Comparison of ENCODE assay signal across 15 mouse cellular contexts in the genomic region with DNA sequence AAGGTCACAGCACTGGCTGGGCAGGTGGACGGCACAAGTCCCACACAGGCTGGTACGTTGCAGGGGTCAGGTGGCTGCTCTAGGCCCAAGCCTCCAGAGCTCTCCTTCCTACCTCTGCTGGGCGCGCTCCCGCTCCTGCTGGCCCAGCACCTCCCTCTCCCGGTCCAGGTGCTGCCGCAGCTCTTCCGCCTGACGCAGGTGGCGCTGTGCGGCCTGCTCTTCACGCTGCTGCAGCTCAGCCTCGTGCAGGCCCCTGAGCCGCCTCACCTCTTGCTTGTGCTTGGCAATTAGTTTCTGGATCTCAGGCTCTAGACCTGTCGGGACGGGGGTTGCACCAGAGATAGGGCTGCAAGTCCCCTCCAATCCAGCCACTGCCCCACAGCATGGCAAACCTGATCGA. TPM values are rescaled to one million over a fixed set of nuclear protein-coding genes. Genes with fewer than 3 reads are reported as not detected.
A peak's percentile ranks its signal among the peaks of the same experiment; 100 is the strongest.
DNase-seq lines count a peak whose midpoint lies in the region; ATAC-seq and TF ChIP-seq lines count a peak whose summit lies in the region.
"Had no signal": no experiment of that assay in that cellular context is flagged by ENCODE, and none has a peak within 500 bp of the region (broad histone marks: within the 10 kb centered on the region; RNA-seq: fewer than 3 reads in every experiment).

No protein-coding gene starts in this region.

- WGBS in cerebellum, adult 2 months = 73% methylated on average over 17 of the region's 17 CpGs
- 61% methylated on average over 17 of the region's 17 CpGs for WGBS in kidney, postnatal 0 days
- WGBS in embryonic facial prominence, embryonic 10.5 days = 51% methylated on average over 17 of the region's 17 CpGs

- ATAC-seq in kidney, postnatal 0 days (replicated peaks; ENCODE audit: low FRiP score, low read depth) = 0 out of 2 replicates have a peak, but pooled peaks have one; percentile 4
- ATAC-seq in monocyte, adult 5-6 weeks (replicated peaks; ENCODE audit: insufficient number of reproducible peaks, low FRiP score, low TSS enrichment, poor library complexity, severe bottlenecking) = no peak

- DNase-seq in cerebellum, adult 2 months = peak in 1 of 2 experiments; percentile 29
- no peak for DNase-seq in cerebellum, adult 9-10 months
- DNase-seq in kidney, postnatal 0 days (ENCODE audit: low spot score) = no peak
- no peak for DNase-seq in kidney, adult 18-20 months
- DNase-seq in embryonic facial prominence, embryonic 10.5 days (ENCODE audit: low spot score) = peak; percentile 50
- no peak for DNase-seq in thymus, postnatal 36 days
- DNase-seq: gastrocnemius, adult 2 months had no signal

- no peak for TF ChIP-seq POLR2A in cerebellum, adult 2 months (IDR thresholded peaks at IDR 0.05; ENCODE audit: borderline replicate concordance, insufficient read depth, low read length)

- no peak overlapping the region for H3K4me3 ChIP-seq in cerebellum, adult 2 months (replicated peaks; ENCODE audit: insufficient read depth, low read depth, low read length)
- H3K4me3 ChIP-seq in kidney, postnatal 0 days (replicated peaks; ENCODE audit: low read depth, low read length) = no peak overlapping the region
- H3K4me3 ChIP-seq in E14TG2a.4 (replicated peaks; ENCODE audit: low read length) = no peak overlapping the region
- no peak overlapping the region for H3K4me3 ChIP-seq in embryonic facial prominence, embryonic 10.5 days
- H3K4me3 ChIP-seq: embryonic facial prominence, embryonic 12.5 days; forebrain, embryonic 12.5 days; gastrocnemius, adult 2 months; heart, embryonic 13.5 days; hindbrain, embryonic 15.5 days; lung, embryonic 15.5 days; midbrain, embryonic 12.5 days had no signal

- no peaks in the 10 kb centered on the region for H3K9me3 ChIP-seq in kidney, postnatal 0 days (replicated peaks; ENCODE audit: low read length)
- H3K9me3 ChIP-seq in E14TG2a.4 (ENCODE audit: low read length) = no peaks in the 10 kb centered on the region
- H3K9me3 ChIP-seq in embryonic facial prominence, embryonic 10.5 days = no peaks in the 10 kb centered on the region
- H3K9me3 ChIP-seq: embryonic facial prominence, embryonic 12.5 days; forebrain, embryonic 12.5 days; heart, embryonic 13.5 days; hindbrain, embryonic 15.5 days; lung, embryonic 15.5 days; midbrain, embryonic 12.5 days had no signal

- TF ChIP-seq CTCF in cerebellum, adult 2 months (IDR thresholded peaks at IDR 0.05; ENCODE audit: borderline replicate concordance, insufficient read depth, low read depth, low read length) = peak; percentile 31; the same call in 1 of the 2 replicates
- peak; percentile 55 for TF ChIP-seq CTCF in kidney, postnatal 0 days (IDR thresholded peaks at IDR 0.05; ENCODE audit: low read depth)
- peak; percentile 11; the same call in 1 of the 2 replicates for TF ChIP-seq CTCF in E14TG2a.4 (conservative IDR thresholded peaks at IDR 0.05; ENCODE audit: low read length)

- H3K9ac ChIP-seq in kidney, postnatal 0 days (ENCODE audit: low read depth, low read length) = no peak overlapping the region
- H3K9ac ChIP-seq: embryonic facial prominence, embryonic 12.5 days; forebrain, embryonic 12.5 days; heart, embryonic 13.5 days; hindbrain, embryonic 15.5 days; lung, embryonic 15.5 days; midbrain, embryonic 12.5 days had no signal

- no peaks in the 10 kb centered on the region for H3K27me3 ChIP-seq in cerebellum, adult 2 months (ENCODE audit: control insufficient read depth, insufficient read depth, low read length)
- no peaks in the 10 kb centered on the region for H3K27me3 ChIP-seq in kidney, postnatal 0 days (ENCODE audit: insufficient read depth, low read length)
- no peaks in the 10 kb centered on the region for H3K27me3 ChIP-seq in E14TG2a.4 (ENCODE audit: insufficient read depth, low read length)
- H3K27me3 ChIP-seq in embryonic facial prominence, embryonic 10.5 days (replicated peaks; ENCODE audit: low read depth, poor library complexity, severe bottlenecking) = no peaks in the 10 kb centered on the region; the same call in 1 of the 2 replicates
- H3K27me3 ChIP-seq: embryonic facial prominence, embryonic 12.5 days; forebrain, embryonic 12.5 days; heart, embryonic 13.5 days; hindbrain, embryonic 15.5 days; lung, embryonic 15.5 days; midbrain, embryonic 12.5 days had no signal

- H3K36me3 ChIP-seq in kidney, postnatal 0 days (ENCODE audit: insufficient read depth, low read length) = peaks cover 35% of the 10 kb centered on the region
- peaks cover 91% of the 10 kb centered on the region for H3K36me3 ChIP-seq in E14TG2a.4 (ENCODE audit: insufficient read depth, low read length)
- H3K36me3 ChIP-seq in embryonic facial prominence, embryonic 10.5 days (replicated peaks) = peaks cover 100% of the 10 kb centered on the region

- peaks cover 15% of the 10 kb centered on the region for H3K4me1 ChIP-seq in cerebellum, adult 2 months (ENCODE audit: control insufficient read depth, insufficient read depth, low read length)
- no peaks in the 10 kb centered on the region for H3K4me1 ChIP-seq in kidney, postnatal 0 days (replicated peaks; ENCODE audit: insufficient read depth, low read length)
- peaks cover 80% of the 10 kb centered on the region for H3K4me1 ChIP-seq in E14TG2a.4 (replicated peaks; ENCODE audit: low read depth, low read length)
- H3K4me1 ChIP-seq in embryonic facial prominence, embryonic 10.5 days = peaks cover 74% of the 10 kb centered on the region
- H3K4me1 ChIP-seq: lung, embryonic 15.5 days; midbrain, embryonic 12.5 days had no signal

- H3K27ac ChIP-seq in cerebellum, adult 2 months (ENCODE audit: insufficient read depth, low read length) = no peak overlapping the region
- no peak overlapping the region for H3K27ac ChIP-seq in kidney, postnatal 0 days
- no peak overlapping the region; the same call in 1 of the 2 replicates for H3K27ac ChIP-seq in embryonic facial prominence, embryonic 10.5 days (replicated peaks)
- H3K27ac ChIP-seq: embryonic facial prominence, embryonic 12.5 days; forebrain, embryonic 12.5 days; gastrocnemius, adult 2 months; heart, embryonic 13.5 days; hindbrain, embryonic 15.5 days; lung, embryonic 15.5 days; midbrain, embryonic 12.5 days had no signal

- H3K4me2 ChIP-seq in kidney, postnatal 0 days (ENCODE audit: low read length) = no peak overlapping the region
- H3K4me2 ChIP-seq: embryonic facial prominence, embryonic 12.5 days; forebrain, embryonic 12.5 days; heart, embryonic 13.5 days; hindbrain, embryonic 15.5 days; lung, embryonic 15.5 days; midbrain, embryonic 12.5 days had no signal

RNA-seq across cellular contexts. Expression of gene Cep131, which starts 18.8 kb away (rescaled TPM):
- 32.3 and 33.0 TPM in 2 replicates for polyA plus RNA-seq in cerebellum, adult 2 months (2012; rRNA removed)
- 14.3 and 15.5 TPM in 2 replicates for polyA plus RNA-seq in kidney, postnatal 0 days (2015; fragmentation: Nextera tagmentation; extraction: Ambion mirVana)
- 43.0 and 46.9 TPM in 2 replicates for polyA plus RNA-seq in embryonic facial prominence, embryonic 10.5 days (2016; fragmentation: Nextera tagmentation; extraction: Ambion mirVana)
- 2.9 to 9.1 TPM (median 8.3 TPM) in 3 replicates for total RNA-seq in monocyte, adult 5-6 weeks (2017)

RNA-seq across cellular contexts. Expression of gene Aatk, which starts 20.9 kb away (rescaled TPM):
- polyA plus RNA-seq in cerebellum, adult 2 months (2012; rRNA removed) = 296 and 298 TPM in 2 replicates
- polyA plus RNA-seq in kidney, postnatal 0 days (2015; fragmentation: Nextera tagmentation; extraction: Ambion mirVana) = 1.4 TPM in 2 replicates
- 0.84 and 1.6 TPM in 2 replicates for polyA plus RNA-seq in embryonic facial prominence, embryonic 10.5 days (2016; fragmentation: Nextera tagmentation; extraction: Ambion mirVana)
- 0.21 to 0.29 TPM (median 0.29 TPM) in 3 replicates for total RNA-seq in monocyte, adult 5-6 weeks (2017)

RNA-seq across cellular contexts. Expression of gene Tepsin, which starts 30.7 kb away (rescaled TPM):
- polyA plus RNA-seq in cerebellum, adult 2 months (2012; rRNA removed) = 43.5 and 44.7 TPM in 2 replicates
- polyA plus RNA-seq in kidney, postnatal 0 days (2015; fragmentation: Nextera tagmentation; extraction: Ambion mirVana) = 10.8 and 12.1 TPM in 2 replicates
- polyA plus RNA-seq in embryonic facial prominence, embryonic 10.5 days (2016; fragmentation: Nextera tagmentation; extraction: Ambion mirVana) = 20.2 and 21.4 TPM in 2 replicates
- 13.9 to 20.6 TPM (median 17.0 TPM) in 3 replicates for total RNA-seq in monocyte, adult 5-6 weeks (2017)

RNA-seq across cellular contexts. Expression of gene Ndufaf8, which starts 30.9 kb away (rescaled TPM):
- 43.5 and 50.7 TPM in 2 replicates for polyA plus RNA-seq in cerebellum, adult 2 months (2012; rRNA removed)
- 107 and 130 TPM in 2 replicates for polyA plus RNA-seq in kidney, postnatal 0 days (2015; fragmentation: Nextera tagmentation; extraction: Ambion mirVana)
- 82.0 and 87.7 TPM in 2 replicates for polyA plus RNA-seq in embryonic facial prominence, embryonic 10.5 days (2016; fragmentation: Nextera tagmentation; extraction: Ambion mirVana)
- total RNA-seq in monocyte, adult 5-6 weeks (2017) = 21.0 to 40.3 TPM (median 25.7 TPM) in 3 replicates

Comparison
In these comparisons a context has a peak if more than half of its experiments do, and no peak if none do; other contexts are left out.
1. RNA of gene Aatk, which starts 20.9 kb away (polyA plus RNA-seq): 296 to 298 TPM in cerebellum, adult 2 months; 0.84 to 1.6 TPM in embryonic facial prominence, embryonic 10.5 days and 1.4 TPM in kidney, postnatal 0 days; every median in the first group is over 100 times any median in the second.
2. Peak in every context shown above with its lines, with median percentiles within 50 percentile points of each other: CTCF ChIP-seq.